Mouse (Mus musculus) embryonic fibroblast, embryonic 13.5 days (primary cell): ENCODE measurements around the gene Hdac7. TPM values are rescaled to one million over a fixed set of nuclear protein-coding genes. Genes with fewer than 3 reads are reported as not detected.

Source experiments
- H3K27ac ChIP-seq: 2 replicates; pipeline ENCODE4 v1.5.1; 2012; ENCODE audit warnings: low read length, control low read depth, inconsistent platforms; ENCODE audit not compliant: insufficient read depth
- H3K4me1 ChIP-seq: 2 replicates; pipeline ENCODE4 v1.6.1; 2011; ENCODE audit warnings: low read length; ENCODE audit not compliant: control insufficient read depth, insufficient read depth
- H3K4me3 ChIP-seq: 2 replicates; pipeline ENCODE4 v1.5.1; 2011; ENCODE audit warnings: mild to moderate bottlenecking, control low read depth, low read length; ENCODE audit not compliant: insufficient read depth
- CTCF ChIP-seq: IDR thresholded peaks from 2 replicates; pipeline ENCODE4 v1.5.1; 2011; ENCODE audit warnings: mild to moderate bottlenecking, control low read depth, low read length, moderate library complexity, borderline replicate concordance; ENCODE audit not compliant: insufficient read depth
- POLR2A ChIP-seq: IDR thresholded peaks from 2 replicates; pipeline ENCODE4 v1.6.1; 2011; ENCODE audit warnings: low read depth, mild to moderate bottlenecking, control low read depth, low read length, moderate library complexity
- polyA plus RNA-seq: library from polyadenylated mRNA; stranded (reverse); fragments of >200 nt; gene quantifications from 2 replicates; pipeline ENCODE4 v1.2.4, GENCODE M21; 2011; ENCODE audit warnings: low read depth; ENCODE audit not compliant: missing spikeins, insufficient read length

Hdac7 gene
- polyA plus RNA-seq, 1 experiment = 60.1 TPM

DNA sequence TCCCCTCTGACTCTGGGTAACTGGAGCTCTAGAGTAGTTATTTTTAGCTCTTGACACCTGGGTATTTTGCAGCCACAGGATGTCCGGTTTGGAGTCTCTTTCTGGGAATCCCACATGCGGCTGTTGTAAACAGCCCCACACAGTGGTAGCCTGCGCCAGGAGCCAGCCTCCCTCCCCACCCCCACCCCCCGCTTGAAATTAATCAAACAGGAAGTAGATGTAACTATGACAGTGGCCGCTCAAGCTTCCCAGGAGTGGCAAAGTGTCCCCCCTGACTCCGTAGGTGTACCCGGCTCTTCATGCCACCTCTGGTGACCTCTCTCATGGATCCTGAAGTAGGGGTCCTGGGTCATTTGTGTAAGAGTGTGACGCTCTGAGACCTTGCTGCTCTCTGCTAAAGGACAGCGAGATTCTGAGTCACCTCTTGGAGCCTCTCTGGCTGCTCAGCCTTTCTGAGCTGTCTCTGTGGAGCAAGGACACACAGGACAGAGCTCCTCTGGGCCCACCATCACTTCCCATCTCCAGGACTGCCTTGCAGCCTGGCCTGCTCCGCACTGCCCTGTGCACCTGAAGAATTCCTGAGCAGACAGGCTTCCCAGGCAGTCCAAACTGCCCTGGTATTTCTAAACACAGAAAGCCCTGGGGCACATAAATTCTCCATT, 22.9 kb downstream of the Hdac7 start:
- no peak overlapping the region for H3K4me3 ChIP-seq
- peaks cover 37% of the 10 kb centered on the region for H3K4me1 ChIP-seq
- peak overlapping the region; percentile 37; the same call in 1 of the 2 replicates for H3K27ac ChIP-seq
- TF ChIP-seq POLR2A (no peak), CTCF (no peak)

DNA sequence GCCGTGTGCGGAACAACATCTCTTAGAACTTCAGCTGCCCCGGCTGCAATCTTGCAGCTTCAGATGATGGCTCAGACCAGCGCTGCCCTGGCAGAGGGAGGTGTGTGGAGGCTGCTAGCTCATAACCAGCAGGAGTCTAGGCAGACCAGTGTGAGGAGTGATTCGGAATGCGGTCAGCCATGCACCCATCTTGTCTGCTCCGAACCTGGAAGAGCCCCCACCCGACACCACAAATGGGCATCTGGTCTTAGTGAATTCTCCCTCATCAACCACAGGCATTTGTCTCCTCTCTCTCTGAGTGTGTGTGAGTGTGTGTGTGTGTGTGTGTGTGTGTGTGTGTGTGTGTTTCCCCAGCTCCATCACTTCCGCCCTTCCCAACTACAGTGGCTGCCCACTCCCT, 24.4 kb downstream of the Hdac7 start:
- Histone ChIP-seq H3K27ac (0 out of 2 replicates have a peak overlapping the region, but pooled peaks have one; percentile 1), H3K4me3 (no peak overlapping the region), H3K4me1 (peaks cover 39% of the 10 kb centered on the region)
- TF ChIP-seq POLR2A (no peak), CTCF (no peak)

DNA sequence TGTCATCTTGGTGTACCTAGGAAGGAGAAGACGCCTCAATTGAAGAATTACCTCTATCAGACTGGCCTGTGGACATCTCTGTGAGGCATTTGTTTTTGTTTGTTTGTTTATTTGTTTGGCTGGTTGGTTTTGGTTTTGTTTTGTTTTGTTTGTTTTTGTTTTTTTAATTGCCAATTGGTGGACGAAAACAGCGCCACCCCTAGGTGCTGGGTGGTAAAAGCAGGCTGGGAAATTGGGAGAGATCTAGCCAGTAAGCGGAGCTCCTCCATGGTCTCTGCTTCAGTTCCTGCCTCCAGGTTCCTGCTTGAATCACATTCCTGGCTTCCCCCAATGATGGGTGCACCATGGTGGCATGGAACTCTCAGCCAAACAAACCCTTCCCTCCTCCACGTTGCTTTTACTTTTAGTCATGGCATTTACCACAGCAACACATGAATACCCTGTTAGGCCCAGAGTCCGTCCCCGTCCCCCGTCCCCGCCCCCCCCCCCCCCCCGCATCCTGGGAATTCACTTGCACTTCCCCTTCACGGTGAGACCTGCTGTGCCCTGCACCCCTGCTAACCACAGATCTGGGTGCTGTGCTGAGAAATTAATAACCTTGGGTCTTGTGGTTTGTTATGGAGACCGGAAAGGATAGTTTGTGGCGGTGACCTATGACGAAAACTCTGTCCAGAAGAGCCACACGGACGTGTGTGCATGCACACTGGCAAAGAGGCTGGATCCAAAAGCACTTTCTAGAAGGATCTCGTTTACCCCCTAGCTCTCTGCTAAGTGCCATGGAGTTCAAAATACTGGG, 27.9 kb downstream of the Hdac7 start:
- Histone ChIP-seq H3K4me3 (no peak overlapping the region), H3K4me1 (peaks cover 24% of the 10 kb centered on the region), H3K27ac (no peak overlapping the region)
- TF ChIP-seq CTCF (no peak), POLR2A (no peak)

DNA sequence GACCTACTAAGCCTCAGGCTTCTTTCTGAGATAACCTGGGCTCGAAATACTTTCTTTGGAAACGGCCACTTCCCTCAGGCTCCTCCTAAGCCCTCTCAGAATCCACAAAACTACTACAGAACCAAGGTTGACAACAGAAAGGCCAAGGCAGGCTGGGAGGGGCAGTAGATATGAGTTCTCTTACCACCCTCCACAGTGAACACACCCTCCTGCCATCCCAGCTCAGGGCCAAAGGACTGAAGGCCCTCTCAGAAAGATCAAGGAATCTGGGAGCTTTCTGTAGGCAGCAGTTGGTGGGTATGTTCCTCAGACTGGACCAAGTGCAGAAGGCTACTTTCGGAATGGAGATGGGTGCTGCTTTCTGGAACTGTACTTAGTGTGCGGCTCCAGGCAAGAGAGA, 29.0 kb downstream of the Hdac7 start:
- peaks cover 18% of the 10 kb centered on the region for H3K4me1 ChIP-seq
- H3K27ac ChIP-seq = 0 out of 2 replicates have a peak overlapping the region, but pooled peaks have one; percentile 9
- H3K4me3 ChIP-seq = no peak overlapping the region
- TF ChIP-seq CTCF (no peak), POLR2A (no peak)

DNA sequence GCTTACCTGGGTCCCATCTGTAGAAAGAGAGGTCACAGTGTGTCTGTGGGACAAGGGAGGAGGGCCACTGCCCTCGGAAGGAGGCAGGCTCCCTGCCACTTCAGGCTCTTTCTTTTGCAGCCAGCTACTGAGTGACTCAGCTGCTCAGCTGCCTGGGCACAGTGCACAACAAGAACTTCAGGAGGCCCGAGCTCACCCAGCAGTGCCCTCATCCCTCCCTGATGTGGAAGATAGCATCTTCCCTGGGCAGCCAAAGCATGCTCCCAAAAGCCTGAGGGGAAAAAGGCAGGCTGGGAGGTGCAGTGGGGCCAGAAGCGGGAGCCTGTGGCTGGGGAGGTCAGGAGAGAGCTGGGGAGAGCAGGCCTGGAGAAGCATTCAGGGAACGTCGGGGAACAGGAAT, 29.6 kb downstream of the Hdac7 start:
- Histone ChIP-seq H3K4me1 (peaks cover 18% of the 10 kb centered on the region), H3K27ac (peak overlapping the region; percentile 9; the same call in 1 of the 2 replicates), H3K4me3 (no peak overlapping the region)
- TF ChIP-seq POLR2A = no peak
- no peak for TF ChIP-seq CTCF

DNA sequence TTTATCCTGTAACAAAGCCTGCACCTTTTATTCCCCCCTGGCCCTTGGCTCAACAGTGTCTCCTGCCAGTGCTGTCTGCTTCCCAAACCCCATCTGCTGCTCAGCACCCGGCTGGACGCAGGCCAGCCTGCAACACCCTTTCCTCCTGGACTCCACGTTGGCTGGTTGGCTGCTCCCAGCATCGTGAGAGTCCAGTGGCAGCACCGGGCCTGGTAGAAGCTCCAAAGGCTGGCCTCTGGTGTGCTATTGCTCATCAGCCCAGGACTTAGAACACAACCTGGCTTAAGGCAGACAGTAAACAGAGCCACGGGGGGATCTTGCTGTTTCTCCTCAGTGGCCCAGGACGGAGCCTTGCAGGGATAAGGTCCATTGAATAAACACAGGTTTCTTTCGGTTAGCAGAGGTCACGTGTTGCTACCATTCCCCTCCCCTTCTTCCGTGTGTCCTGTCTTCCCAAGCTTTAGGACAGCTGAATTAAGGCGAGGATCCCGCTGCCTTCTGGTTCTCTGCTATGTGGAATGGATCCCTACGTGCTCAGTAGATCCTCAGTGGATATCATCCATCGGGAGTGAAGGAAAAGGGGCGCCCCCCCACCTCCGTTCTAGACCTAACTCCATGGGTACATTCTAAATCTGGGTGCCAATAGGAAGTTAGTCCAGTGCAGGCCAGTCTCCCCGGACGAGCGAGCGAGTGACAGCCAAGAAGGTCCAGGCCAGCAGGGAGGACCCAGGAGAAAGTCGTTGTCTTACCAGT, 30.7 kb downstream of the Hdac7 start:
- Histone ChIP-seq H3K4me1 (peaks cover 18% of the 10 kb centered on the region), H3K27ac (peak overlapping the region; percentile 13), H3K4me3 (no peak overlapping the region)
- TF ChIP-seq POLR2A = no peak
- no peak for TF ChIP-seq CTCF

DNA sequence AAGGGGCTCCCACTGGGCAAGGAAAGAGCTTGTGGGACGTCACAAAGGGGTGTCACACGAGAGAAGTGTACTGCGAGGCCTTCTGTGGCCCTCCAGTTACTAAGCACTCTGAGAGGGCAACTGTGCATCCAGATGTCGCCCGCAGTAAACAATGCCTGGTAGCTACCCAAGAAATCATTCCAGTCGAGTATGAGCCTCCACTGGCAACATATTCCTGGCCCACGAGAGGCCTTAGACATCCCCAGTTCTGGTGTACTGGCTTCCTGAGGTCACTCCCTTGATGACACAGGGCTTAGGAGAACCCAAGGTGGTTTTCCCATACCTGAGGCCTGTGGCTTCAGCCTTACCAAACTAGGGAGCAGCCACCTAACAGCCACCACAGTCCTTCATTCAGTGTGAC, 31.4 kb downstream of the Hdac7 start:
- H3K4me1 ChIP-seq = peaks cover 18% of the 10 kb centered on the region
- H3K4me3 ChIP-seq = no peak overlapping the region
- no peak for TF ChIP-seq CTCF
- TF ChIP-seq POLR2A = no peak

DNA sequence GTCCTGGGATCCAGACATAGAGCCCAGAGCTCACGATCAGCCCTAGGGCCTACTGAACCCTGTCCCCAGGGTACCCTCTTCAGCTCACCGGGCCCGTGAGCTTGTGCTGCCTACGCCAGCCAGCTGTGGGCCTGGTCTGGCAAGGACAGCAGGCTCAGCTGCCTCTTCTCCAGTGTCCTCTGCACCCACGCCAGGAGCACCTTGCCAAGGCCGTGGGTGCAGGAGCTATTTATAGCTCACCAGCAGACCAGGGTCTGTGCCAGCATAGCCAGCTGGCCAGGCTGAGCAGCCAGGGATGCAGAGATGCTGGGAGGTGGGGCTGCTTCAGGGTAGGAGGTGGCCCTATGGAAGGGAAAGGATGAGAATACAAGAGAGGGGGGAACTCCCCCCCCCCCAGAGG, 32.2 kb downstream of the Hdac7 start:
- TF ChIP-seq POLR2A (no peak), CTCF (no peak)
- Histone ChIP-seq H3K4me3 (no peak overlapping the region), H3K27ac (peak overlapping the region; percentile 28), H3K4me1 (peaks cover 18% of the 10 kb centered on the region)

More for the DNA sequence above, 31.4 kb downstream of the Hdac7 start:
- H3K27ac ChIP-seq = peak overlapping the region; percentile 28

DNA sequence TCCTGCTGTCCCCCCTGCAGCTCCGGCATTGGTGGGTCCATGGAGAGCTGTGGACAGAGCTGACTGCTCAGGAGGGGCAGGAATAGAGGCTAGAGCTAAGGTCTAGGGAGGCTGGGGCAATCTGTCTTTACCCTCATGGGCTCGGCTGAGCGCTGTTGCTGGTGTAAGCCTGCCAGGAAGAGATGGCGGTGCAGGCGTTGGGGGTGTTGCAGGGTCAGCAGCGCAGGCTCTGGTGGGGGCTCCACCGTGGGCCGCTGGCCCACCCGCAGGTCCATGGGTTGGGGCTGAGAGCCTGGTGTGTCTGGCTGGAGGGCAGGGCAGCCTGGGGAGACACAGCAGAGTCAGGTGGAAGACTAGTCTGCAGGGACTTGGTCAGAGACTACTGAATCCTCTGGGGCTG, 33.0 kb downstream of the Hdac7 start:
- H3K27ac ChIP-seq = no peak overlapping the region
- H3K4me1 ChIP-seq = peaks cover 18% of the 10 kb centered on the region
- no peak overlapping the region for H3K4me3 ChIP-seq
- no peak for TF ChIP-seq POLR2A
- TF ChIP-seq CTCF = no peak
